Mouse (Mus musculus): ENCODE measurements at regions not wholly inside any gene's neighbourhood (a gene's known extent, or its start where the extent isn't known, plus 50 kb on each side); places are given as distances from the start of the nearest gene placed in this dataset.

GRCm38 (mm10) chr9:50138341-50138978 is 206.3 kb downstream of the Rpl10-ps3 start:
- DNase-seq (ENCODE audit: low spot score in 2 of 2), result peak in 1 of 2 experiments; percentile 23

- no peak for DNase-seq (ENCODE audit: low spot score in 2 of 2)
Measured at GRCm38 (mm10) chr9:50136636-50136985, 208.2 kb downstream of the Rpl10-ps3 start.

GRCm38 (mm10) chr9:50135939-50136635 is 208.7 kb downstream of the Rpl10-ps3 start:
- DNase-seq (ENCODE audit: low spot score in 2 of 2), result no peak

GRCm38 (mm10) chr9:50124241-50124640 is 220.5 kb downstream of the Rpl10-ps3 start:
- DNase-seq (ENCODE audit: low spot score in 2 of 2), result no peak

GRCm38 (mm10) chr9:50120820-50121599 is 223.8 kb downstream of the Rpl10-ps3 start:
- DNase-seq (ENCODE audit: low spot score in 2 of 2), result no peak

GRCm38 (mm10) chr9:50119412-50119811 is 225.4 kb downstream of the Rpl10-ps3 start:
- DNase-seq (ENCODE audit: low spot score in 2 of 2), result no peak

- DNase-seq (ENCODE audit: low spot score in 2 of 2), result no peak
Measured at GRCm38 (mm10) chr9:50118578-50118977, 226.2 kb downstream of the Rpl10-ps3 start.

- DNase-seq (ENCODE audit: low spot score in 2 of 2), result no peak
Measured at GRCm38 (mm10) chr9:50106551-50106950, 238.2 kb downstream of the Rpl10-ps3 start.

- DNase-seq (ENCODE audit: low spot score in 2 of 2), result no peak
Measured at GRCm38 (mm10) chr9:50102766-50103165, 242.0 kb downstream of the Rpl10-ps3 start.

- DNase-seq (ENCODE audit: low spot score in 2 of 2), result no peak
Measured at GRCm38 (mm10) chr9:50101061-50101460, 243.7 kb downstream of the Rpl10-ps3 start.

- no peak for DNase-seq (ENCODE audit: low spot score in 2 of 2)
Measured at GRCm38 (mm10) chr9:50090968-50091367, 253.8 kb downstream of the Rpl10-ps3 start.

GRCm38 (mm10) chr9:50089916-50090315 is 254.9 kb downstream of the Rpl10-ps3 start:
- no peak for DNase-seq (ENCODE audit: low spot score in 2 of 2)

- no peak for DNase-seq (ENCODE audit: low spot score in 2 of 2)
Measured at GRCm38 (mm10) chr9:50080205-50080604, 264.6 kb downstream of the Rpl10-ps3 start.

GRCm38 (mm10) chr9:50068576-50068975 is 269.9 kb upstream of the Ncam1 start:
- DNase-seq (ENCODE audit: low spot score in 2 of 2), result no peak

- DNase-seq (ENCODE audit: low spot score in 2 of 2), result no peak
Measured at GRCm38 (mm10) chr9:50067729-50068225, 269.1 kb upstream of the Ncam1 start.

- DNase-seq (ENCODE audit: low spot score in 2 of 2), result peak in 1 of 2 experiments; percentile 22
Measured at GRCm38 (mm10) chr9:50064505-50065229, 265.9 kb upstream of the Ncam1 start.

- no peak for DNase-seq (ENCODE audit: low spot score in 2 of 2)
Measured at GRCm38 (mm10) chr9:50038231-50038630, 239.5 kb upstream of the Ncam1 start.

GRCm38 (mm10) chr9:50032322-50033158 is 233.8 kb upstream of the Ncam1 start:
- no peak for DNase-seq (ENCODE audit: low spot score in 2 of 2)

- no peak for DNase-seq (ENCODE audit: low spot score in 2 of 2)
Measured at GRCm38 (mm10) chr9:50031318-50031717, 232.6 kb upstream of the Ncam1 start.

GRCm38 (mm10) chr9:50029030-50029429 is 230.3 kb upstream of the Ncam1 start:
- no peak for DNase-seq (ENCODE audit: low spot score in 2 of 2)

- no peak for DNase-seq (ENCODE audit: low spot score in 2 of 2)
Measured at GRCm38 (mm10) chr9:50028573-50028972, 229.8 kb upstream of the Ncam1 start.
